Mouse (Mus musculus) lung, embryonic 15.5 days (tissue): ENCODE measurements around the gene Ccdc194. TPM values are rescaled to one million over a fixed set of nuclear protein-coding genes. Genes with fewer than 3 reads are reported as not detected.
A peak's percentile ranks its signal among the peaks of the same experiment; 100 is the strongest.
"Not testable (repeated sequence)": the region's sequence is repeated elsewhere in the genome, so short reads cannot be mapped to it uniquely, and the experiment has no call there.

Source experiments
- ATAC-seq: fragments of 200-750 bp; cut with Nextera tagmentation; 2 replicates; pipeline ENCODE4 v1.8.0; 2017; ENCODE audit warnings: moderate number of reproducible peaks, borderline replicate concordance; ENCODE audit not compliant: low FRiP score, low TSS enrichment; ENCODE audit errors: extremely low read depth
- H3K27ac ChIP-seq: fragments of 300-500 bp; sonication (generic); 2 replicates; pipeline ENCODE4 v1.5.1; 2015; ENCODE audit warnings: moderate library complexity, mild to moderate bottlenecking, inconsistent platforms
- H3K27me3 ChIP-seq: fragments of 300-500 bp; sonication (generic); 2 replicates; pipeline ENCODE4 v1.6.1; 2015; ENCODE audit warnings: inconsistent platforms
- H3K36me3 ChIP-seq: fragments of 300-500 bp; sonication (generic); 2 replicates; pipeline ENCODE4 v1.6.1; 2015; ENCODE audit warnings: inconsistent platforms
- H3K4me1 ChIP-seq: fragments of 300-500 bp; sonication (generic); 2 replicates; pipeline ENCODE4 v1.6.1; 2015; ENCODE audit warnings: inconsistent platforms
- H3K4me2 ChIP-seq: fragments of 300-500 bp; sonication (generic); 2 replicates; pipeline ENCODE4 v1.6.1; 2015; ENCODE audit warnings: inconsistent platforms, mild to moderate bottlenecking, moderate library complexity
- H3K4me3 ChIP-seq: fragments of 300-500 bp; sonication (generic); 2 replicates; pipeline ENCODE4 v1.5.1; 2015; ENCODE audit warnings: mild to moderate bottlenecking, inconsistent platforms
- H3K9ac ChIP-seq: fragments of 300-500 bp; sonication (generic); 2 replicates; pipeline ENCODE4 v1.6.1; 2015; ENCODE audit warnings: inconsistent platforms
- H3K9me3 ChIP-seq: fragments of 300-500 bp; sonication (generic); 2 replicates; pipeline ENCODE4 v1.6.1; 2016; ENCODE audit warnings: inconsistent platforms
- WGBS: fragments of 180-500 bp; shearing (Covaris S2); methylation state at CpG from one replicate; pipeline ENCODE4 v1.1.7; 2015; 5-methylcytosine and 5-hydroxymethylcytosine counted together
- polyA plus RNA-seq: library from polyadenylated mRNA; unstranded; fragments of >200 nt; fragmentation: Nextera tagmentation; extraction: Ambion mirVana; gene quantifications from 2 replicates; pipeline ENCODE4 v1.2.1, GENCODE M21; 2015

Ccdc194 gene
- polyA plus RNA-seq, 1 experiment from 2014 or later = 0.65 TPM

DNA sequence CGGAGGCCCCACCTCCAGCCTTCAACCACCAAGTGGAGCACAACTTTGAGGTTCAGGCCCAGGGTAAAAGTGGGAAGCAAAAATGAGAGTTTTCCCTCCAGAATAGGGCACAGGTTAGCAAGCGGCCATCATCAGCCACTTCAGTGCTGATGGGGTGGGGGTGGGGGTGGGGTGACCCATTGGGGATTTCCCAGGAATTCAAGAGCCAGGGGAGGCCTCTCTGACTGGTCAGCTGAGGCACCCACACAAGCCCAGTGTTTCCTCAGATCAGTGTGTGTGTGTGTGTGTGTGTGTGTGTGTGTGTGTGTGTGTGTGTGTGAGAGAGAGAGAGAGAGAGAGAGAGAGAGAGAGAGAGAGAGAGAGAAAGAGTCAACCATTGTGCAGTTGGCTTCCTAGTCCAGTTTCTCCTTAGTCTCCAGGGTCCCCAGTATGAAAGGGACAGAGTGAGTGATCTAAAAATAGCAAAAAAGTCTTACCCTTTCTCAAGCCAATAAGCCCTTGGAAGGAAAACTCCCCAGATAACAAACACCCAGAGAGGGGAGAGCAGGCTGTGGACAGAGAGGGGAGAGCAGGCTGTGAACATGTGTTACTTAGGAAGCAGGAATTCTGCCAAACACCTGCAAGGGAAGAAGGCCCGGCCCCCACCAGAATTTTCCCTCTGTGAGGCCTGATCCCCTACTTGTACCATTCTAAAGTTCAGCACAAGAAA lies 1.8 kb upstream of the Ccdc194 start:
- no peak for ATAC-seq
- peak overlapping the region; percentile 79 for H3K27ac ChIP-seq
- no peaks in the 10 kb centered on the region for H3K36me3 ChIP-seq
- no peak overlapping the region for H3K4me3 ChIP-seq
- H3K27me3 ChIP-seq = peaks cover 12% of the 10 kb centered on the region
- WGBS = 39% methylated on average over 3 of the region's 3 CpGs
- H3K4me2 ChIP-seq = no peak overlapping the region
- H3K4me1 ChIP-seq = peaks cover 28% of the 10 kb centered on the region
- H3K9ac ChIP-seq = no peak overlapping the region
- H3K9me3 ChIP-seq = no peaks in the 10 kb centered on the region

DNA sequence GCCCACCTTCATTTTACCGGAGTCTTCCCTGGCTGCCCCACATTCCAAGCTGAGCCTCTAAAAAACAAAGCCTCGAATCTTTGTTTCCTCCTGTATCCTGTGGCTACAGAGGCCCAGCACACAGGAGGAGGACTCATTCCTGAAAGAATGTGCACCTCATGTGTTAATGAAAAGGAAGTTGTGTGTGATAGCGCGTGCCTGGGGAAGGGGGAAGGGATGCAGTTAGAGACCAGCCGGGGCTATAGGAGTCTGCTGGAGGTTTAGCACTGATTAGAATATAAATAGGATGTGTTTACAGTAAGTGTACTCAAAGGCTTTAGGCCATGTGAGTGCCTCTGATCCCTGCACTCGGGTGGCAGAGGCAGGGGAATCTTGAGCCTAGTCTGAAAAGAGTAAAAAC lies 761 bp upstream of the Ccdc194 start:
- H3K4me2 ChIP-seq = no peak overlapping the region
- 21% methylated on average over 6 of the region's 6 CpGs for WGBS
- H3K4me1 ChIP-seq = peaks cover 34% of the 10 kb centered on the region
- H3K9ac ChIP-seq = no peak overlapping the region
- H3K9me3 ChIP-seq = no peaks in the 10 kb centered on the region
- peak; percentile 20; the same call in 1 of the 2 replicates for ATAC-seq
- H3K27me3 ChIP-seq = peaks cover 12% of the 10 kb centered on the region
- H3K36me3 ChIP-seq = no peaks in the 10 kb centered on the region
- H3K27ac ChIP-seq = peak overlapping the region; percentile 79
- no peak overlapping the region for H3K4me3 ChIP-seq

DNA sequence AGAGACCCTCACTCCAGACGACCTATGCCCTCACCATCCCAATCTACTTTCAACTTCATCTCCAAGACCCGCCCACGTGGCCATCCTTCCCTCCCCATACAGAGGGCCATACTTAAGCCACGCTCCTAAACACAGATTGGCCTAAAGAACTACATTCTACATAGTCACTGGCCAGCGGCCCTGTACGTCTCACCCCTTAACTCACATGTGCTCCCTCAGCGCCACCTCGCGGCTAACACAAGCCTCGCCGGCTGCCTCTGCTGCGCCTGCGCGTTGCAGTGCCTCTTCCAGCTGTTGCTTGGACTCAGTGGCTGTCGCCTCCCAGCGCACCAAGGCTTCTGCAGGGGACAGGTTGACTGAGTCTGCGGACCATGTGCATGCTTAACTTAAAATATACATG lies 3.9 kb downstream of the Ccdc194 start:
- peak; percentile 83 for ATAC-seq
- Histone ChIP-seq H3K4me1 (peaks cover 39% of the 10 kb centered on the region), H3K4me3 (no peak overlapping the region), H3K9ac (no peak overlapping the region), H3K9me3 (no peaks in the 10 kb centered on the region), H3K27me3 (peaks cover 12% of the 10 kb centered on the region), H3K27ac (no peak overlapping the region), H3K36me3 (no peaks in the 10 kb centered on the region), H3K4me2 (peak overlapping the region; percentile 33; the same call in 1 of the 2 replicates)
- 3% methylated on average over 17 of the region's 17 CpGs for WGBS

- not testable (repeated sequence) for H3K4me3 ChIP-seq, ATAC-seq, H3K4me2 ChIP-seq, H3K9me3 ChIP-seq, H3K27me3 ChIP-seq, H3K36me3 ChIP-seq, H3K27ac ChIP-seq, H3K9ac ChIP-seq
- peaks cover 24% of the 10 kb centered on the region for H3K4me1 ChIP-seq
- WGBS = 37% methylated on average over 9 of the region's 10 CpGs
These were observed 6.3 kb downstream of the Ccdc194 start for GRCm38 (mm10) chr8:71519037-71519825.

DNA sequence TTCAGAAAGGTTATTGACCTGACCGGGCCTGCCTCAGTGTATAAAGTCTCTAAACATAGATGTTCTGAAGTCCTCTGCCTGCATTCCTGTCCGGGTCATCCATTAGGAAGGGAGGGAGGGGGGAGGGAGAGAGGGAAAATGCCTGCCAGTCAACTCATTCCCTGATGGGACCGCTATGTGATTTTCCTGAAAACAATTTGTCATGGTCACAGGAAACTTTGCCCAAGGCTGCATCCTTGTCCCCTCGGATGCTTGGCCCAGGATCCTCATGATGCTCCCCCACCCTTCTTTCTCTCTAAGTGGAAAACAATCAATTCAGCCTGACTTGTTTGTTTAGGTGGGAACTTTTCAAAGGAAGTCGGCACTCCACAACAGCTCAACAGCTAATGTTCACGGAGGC lies 8.7 kb downstream of the Ccdc194 start:
- H3K27me3 ChIP-seq = 0 out of 2 replicates have a peak, but pooled peaks cover under 1% of the 10 kb centered on the region
- no peak for ATAC-seq
- WGBS = 3% methylated on average over 6 of the region's 6 CpGs

GRCm38 (mm10) chr8:71515043-71515442 lies 10.5 kb downstream of the Ccdc194 start:
- WGBS = 67% methylated on average over 5 of the region's 5 CpGs
- ATAC-seq = no peak

More for the DNA sequence above, 8.7 kb downstream of the Ccdc194 start:
- Histone ChIP-seq H3K9ac (no peak overlapping the region), H3K27ac (no peak overlapping the region), H3K9me3 (no peaks in the 10 kb centered on the region), H3K36me3 (no peaks in the 10 kb centered on the region), H3K4me1 (peaks cover 30% of the 10 kb centered on the region), H3K4me3 (no peak overlapping the region), H3K4me2 (no peak overlapping the region)

DNA sequence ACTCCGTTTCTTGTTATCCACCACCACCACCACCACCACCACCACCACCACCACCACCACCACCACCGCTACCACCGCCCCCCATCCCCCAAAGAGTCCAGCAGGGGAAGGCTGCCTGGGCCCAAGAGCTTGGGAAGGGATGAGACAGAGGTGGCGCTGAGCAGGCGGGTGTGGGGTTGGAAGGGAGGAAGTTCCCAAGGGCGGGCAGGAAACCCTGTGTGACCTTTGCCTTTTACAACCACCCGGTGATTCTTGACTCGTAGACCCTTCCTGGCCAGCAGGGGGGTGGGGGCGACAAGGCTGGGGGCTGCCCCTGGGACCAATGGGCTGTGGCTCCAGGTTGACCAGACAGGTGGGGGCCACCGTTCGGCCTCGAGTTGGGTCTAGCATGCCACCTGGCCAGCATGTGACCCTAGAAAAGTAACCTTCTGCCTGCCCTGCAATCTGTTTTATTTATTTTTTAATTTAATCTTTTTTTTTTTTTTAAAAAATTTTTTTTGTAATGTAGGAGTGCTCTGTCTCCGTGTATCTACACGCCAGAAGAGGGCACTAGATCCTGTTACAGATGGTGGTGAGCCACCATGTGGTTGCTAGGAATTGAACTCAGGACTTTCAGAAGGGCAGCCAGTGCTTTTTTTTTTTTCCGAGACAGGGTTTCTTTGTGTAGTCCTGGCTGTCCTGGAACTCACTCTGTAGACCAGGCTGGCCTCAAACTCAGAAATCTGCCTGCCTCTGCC lies 12.3 kb downstream of the Ccdc194 start:
- 63% methylated on average over 15 of the region's 15 CpGs for WGBS
- peak overlapping the region; percentile 55 for H3K27ac ChIP-seq

More at GRCm38 (mm10) chr8:71515043-71515442, 10.5 kb downstream of the Ccdc194 start:
- Histone ChIP-seq H3K4me2 (no peak overlapping the region), H3K9ac (no peak overlapping the region), H3K27me3 (peaks cover 11% of the 10 kb centered on the region; the same call in 1 of the 2 replicates), H3K4me1 (peaks cover 28% of the 10 kb centered on the region), H3K36me3 (no peaks in the 10 kb centered on the region), H3K4me3 (no peak overlapping the region), H3K27ac (no peak overlapping the region), H3K9me3 (no peaks in the 10 kb centered on the region)

GRCm38 (mm10) chr8:71511644-71512043 lies 13.9 kb downstream of the Ccdc194 start, which contains the start of gene Plvap:
TSS of gene Plvap (minus strand) at chr8:71511752.
- Histone ChIP-seq H3K9ac (0 out of 2 replicates have a peak within 1 kb of the TSS, but pooled peaks have one; percentile 10), H3K36me3 (no peaks in the 10 kb centered on the region), H3K27me3 (peaks cover 42% of the 10 kb centered on the region), H3K27ac (peak within 1 kb of the TSS; percentile 55), H3K4me2 (peak within 1 kb of the TSS; percentile 44), H3K4me1 (peaks cover 29% of the 10 kb centered on the region), H3K9me3 (no peaks in the 10 kb centered on the region), H3K4me3 (peak within 1 kb of the TSS; percentile 35)
- peak; percentile 28; the same call in 1 of the 2 replicates for ATAC-seq
- 20% methylated on average over 14 of the region's 14 CpGs for WGBS

More for the DNA sequence above, 12.3 kb downstream of the Ccdc194 start:
- Histone ChIP-seq H3K4me3 (no peak overlapping the region), H3K27me3 (peaks cover 26% of the 10 kb centered on the region), H3K36me3 (no peaks in the 10 kb centered on the region), H3K9ac (no peak overlapping the region), H3K4me1 (peaks cover 28% of the 10 kb centered on the region), H3K9me3 (no peaks in the 10 kb centered on the region), H3K4me2 (no peak overlapping the region)
- ATAC-seq = no peak

DNA sequence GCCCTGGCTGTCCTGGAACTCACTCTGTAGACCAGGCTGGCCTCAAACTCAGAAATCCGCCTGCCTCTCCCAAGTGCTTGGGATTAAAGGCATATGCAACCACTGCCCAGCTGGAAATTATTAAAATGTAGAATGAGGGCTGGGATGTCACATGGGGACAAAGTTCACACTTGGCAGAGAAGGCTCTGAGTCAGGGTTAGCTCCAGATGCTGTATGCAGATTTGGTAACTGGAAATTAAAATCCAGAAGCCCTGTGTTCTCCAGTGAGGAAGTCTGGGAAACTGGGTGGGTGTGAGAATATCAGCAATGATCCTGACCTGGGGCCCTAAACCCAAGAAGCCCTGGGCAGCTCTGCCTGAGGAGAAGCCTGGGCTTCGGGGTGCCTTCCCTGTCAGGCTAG lies 16.2 kb downstream of the Ccdc194 start:
- Histone ChIP-seq H3K27ac (no peak overlapping the region), H3K4me3 (peak overlapping the region; percentile 35; the same call in 1 of the 2 replicates), H3K9ac (no peak overlapping the region), H3K4me1 (peaks cover 30% of the 10 kb centered on the region), H3K36me3 (no peaks in the 10 kb centered on the region), H3K27me3 (peaks cover 48% of the 10 kb centered on the region), H3K9me3 (no peaks in the 10 kb centered on the region), H3K4me2 (peak overlapping the region; percentile 44)
- no peak for ATAC-seq
- WGBS = 67% methylated on average over 2 of the region's 2 CpGs

DNA sequence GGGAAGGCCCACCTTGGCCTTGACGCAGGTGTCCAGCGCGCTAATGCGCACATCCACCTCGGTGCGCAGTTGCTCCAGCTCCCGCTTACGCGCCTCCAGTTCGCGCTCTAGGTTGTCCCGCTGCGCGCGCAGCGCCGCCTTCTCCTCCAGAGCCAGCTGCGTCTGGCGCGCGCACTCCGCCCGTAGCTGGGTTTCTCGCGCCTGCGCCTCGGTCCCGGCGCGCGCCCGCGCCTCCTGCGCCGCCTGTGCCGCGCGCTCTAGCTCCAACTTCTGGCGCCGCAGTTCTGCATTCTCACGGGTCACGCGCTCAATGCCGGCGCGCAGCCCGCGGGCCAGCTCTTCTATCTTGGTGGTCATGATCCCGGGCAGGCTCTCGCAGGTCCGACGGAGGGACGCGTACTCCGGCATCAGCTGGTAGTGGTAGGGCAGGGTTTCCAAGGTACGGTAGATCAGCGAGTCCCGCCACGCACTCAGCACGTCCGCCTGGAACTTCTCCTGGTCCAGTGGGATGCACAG lies 17.9 kb downstream of the Ccdc194 start:
- Histone ChIP-seq H3K27me3 (peaks cover 48% of the 10 kb centered on the region), H3K4me1 (peaks cover 26% of the 10 kb centered on the region), H3K27ac (no peak overlapping the region), H3K9me3 (no peaks in the 10 kb centered on the region), H3K4me3 (peak overlapping the region; percentile 39), H3K36me3 (no peaks in the 10 kb centered on the region), H3K9ac (no peak overlapping the region), H3K4me2 (peak overlapping the region; percentile 58)
- ATAC-seq = peak; percentile 67
- under 1% methylated on average over 61 of the region's 61 CpGs for WGBS

DNA sequence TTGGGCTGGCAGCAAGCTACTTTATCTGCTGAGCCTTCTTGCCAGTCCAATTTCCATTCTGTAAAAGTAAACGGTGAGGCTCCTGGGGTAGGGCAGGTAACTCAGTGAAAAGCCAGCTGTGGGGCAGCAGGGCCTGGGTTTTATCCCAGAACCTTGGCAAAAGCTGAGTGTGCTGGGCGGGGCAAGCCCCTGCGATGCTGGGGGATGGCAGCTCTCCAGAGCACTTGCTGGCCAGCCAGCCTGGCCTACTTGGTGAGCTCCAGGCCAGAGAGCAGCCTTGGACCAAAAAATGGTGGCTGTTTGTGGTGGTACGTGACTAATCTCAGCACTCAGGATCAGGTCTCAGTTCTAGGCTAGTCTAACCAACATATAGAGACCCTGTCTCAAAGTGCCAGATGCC lies 19.5 kb downstream of the Ccdc194 start:
- H3K9ac ChIP-seq = no peak overlapping the region
- H3K36me3 ChIP-seq = no peaks in the 10 kb centered on the region
- no peak for ATAC-seq
- H3K27me3 ChIP-seq = peaks cover 40% of the 10 kb centered on the region
- no peak overlapping the region for H3K27ac ChIP-seq
- no peaks in the 10 kb centered on the region for H3K9me3 ChIP-seq
- no peak overlapping the region for H3K4me3 ChIP-seq
- no peak overlapping the region for H3K4me2 ChIP-seq
- H3K4me1 ChIP-seq = peaks cover 18% of the 10 kb centered on the region
- 74% methylated on average over 4 of the region's 4 CpGs for WGBS
